Mouse (Mus musculus) liver, embryonic 15.5 days (tissue): Measurements from ENCODE around the gene Tmed4. TPM values are rescaled to one million over a fixed set of nuclear protein-coding genes. Genes with fewer than 3 reads are reported as not detected.

Experiments used
- ATAC-seq: fragments of 200-750 bp; cut with Nextera tagmentation; 2 replicates; pipeline ENCODE4 v1.8.0; 2017; ENCODE audit warnings: moderate number of reproducible peaks, mild to moderate bottlenecking, moderate library complexity; ENCODE audit not compliant: insufficient read depth
- H3K27ac ChIP-seq: fragments of 300-500 bp; sonication (generic); replicated peaks from 2 replicates; pipeline ENCODE4 v1.5.1; 2015; ENCODE audit warnings: mild to moderate bottlenecking, inconsistent platforms
- H3K27me3 ChIP-seq: fragments of 300-500 bp; sonication (generic); 2 replicates; pipeline ENCODE4 v1.6.1; 2015; ENCODE audit warnings: mild to moderate bottlenecking, inconsistent platforms
- H3K36me3 ChIP-seq: fragments of 300-500 bp; sonication (generic); replicated peaks from 2 replicates; pipeline ENCODE4 v1.6.1; 2015; ENCODE audit warnings: moderate library complexity, mild to moderate bottlenecking, inconsistent platforms
- H3K4me1 ChIP-seq: fragments of 300-500 bp; sonication (generic); replicated peaks from 2 replicates; pipeline ENCODE4 v1.6.1; 2015; ENCODE audit warnings: inconsistent platforms
- H3K4me2 ChIP-seq: fragments of 300-500 bp; sonication (generic); 2 replicates; pipeline ENCODE4 v1.6.1; 2015; ENCODE audit warnings: moderate library complexity, mild to moderate bottlenecking, inconsistent platforms
- H3K4me3 ChIP-seq: fragments of 300-500 bp; sonication (generic); replicated peaks from 2 replicates; pipeline ENCODE4 v1.5.1; 2015; ENCODE audit warnings: mild to moderate bottlenecking, inconsistent platforms
- H3K9ac ChIP-seq: fragments of 300-500 bp; sonication (generic); 2 replicates; pipeline ENCODE4 v1.6.1; 2015; ENCODE audit warnings: moderate library complexity, mild to moderate bottlenecking, inconsistent platforms
- H3K9me3 ChIP-seq: fragments of 300-500 bp; sonication (generic); replicated peaks from 2 replicates; pipeline ENCODE4 v1.6.1; 2016; ENCODE audit warnings: inconsistent platforms
- WGBS: fragments of 180-500 bp; shearing (Covaris S2); methylation state at CpG from one replicate; pipeline ENCODE4 v1.1.7; 2015; ENCODE audit warnings: mixed read lengths; ENCODE audit not compliant: insufficient replicate concordance; 5-methylcytosine and 5-hydroxymethylcytosine counted together
- polyA plus RNA-seq: library from polyadenylated mRNA; unstranded; fragments of >200 nt; fragmentation: Nextera tagmentation; extraction: Ambion mirVana; gene quantifications from 2 replicates; pipeline ENCODE4 v1.2.1, GENCODE M21; 2015

The Tmed4 gene
- polyA plus RNA-seq, 1 experiment from 2014 or later, result 39.8 TPM

DNA sequence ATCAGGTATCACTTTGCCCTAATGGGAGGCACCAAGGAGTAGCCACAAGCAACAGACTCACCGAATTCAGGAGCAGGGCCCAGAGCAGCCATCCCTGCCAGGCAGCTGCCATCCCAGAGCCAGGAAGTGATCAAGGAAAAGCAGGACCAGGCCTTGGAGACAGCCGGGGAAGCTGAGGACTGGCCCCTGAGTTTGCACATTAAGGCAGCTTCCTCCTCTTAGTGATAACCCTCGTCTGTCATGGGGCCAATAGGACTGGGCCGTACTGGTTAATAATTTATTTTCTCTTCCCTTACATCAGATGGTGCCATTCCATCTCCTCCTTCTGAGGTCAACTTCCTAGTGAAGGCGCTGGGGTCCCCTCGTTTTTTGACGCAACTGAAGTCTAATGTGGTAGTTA lies 44.7 kb downstream of the Tmed4 start, which contains the start of gene Npc1l1:
Npc1l1 (minus strand) TSS at position 132 of the 400 bp plus-strand sequence.
- no peaks in the 10 kb centered on the region for H3K27me3 ChIP-seq
- WGBS, result 55% methylated on average over 7 of the region's 7 CpGs
- ATAC-seq, result no peak
- H3K27ac ChIP-seq, result no peak within 1 kb of the TSS
- no peak within 1 kb of the TSS for H3K4me2 ChIP-seq
- no peaks in the 10 kb centered on the region for H3K36me3 ChIP-seq
- no peaks in the 10 kb centered on the region for H3K9me3 ChIP-seq
- H3K9ac ChIP-seq, result no peak within 1 kb of the TSS
- no peaks in the 10 kb centered on the region for H3K4me1 ChIP-seq
- no peak within 1 kb of the TSS for H3K4me3 ChIP-seq

DNA sequence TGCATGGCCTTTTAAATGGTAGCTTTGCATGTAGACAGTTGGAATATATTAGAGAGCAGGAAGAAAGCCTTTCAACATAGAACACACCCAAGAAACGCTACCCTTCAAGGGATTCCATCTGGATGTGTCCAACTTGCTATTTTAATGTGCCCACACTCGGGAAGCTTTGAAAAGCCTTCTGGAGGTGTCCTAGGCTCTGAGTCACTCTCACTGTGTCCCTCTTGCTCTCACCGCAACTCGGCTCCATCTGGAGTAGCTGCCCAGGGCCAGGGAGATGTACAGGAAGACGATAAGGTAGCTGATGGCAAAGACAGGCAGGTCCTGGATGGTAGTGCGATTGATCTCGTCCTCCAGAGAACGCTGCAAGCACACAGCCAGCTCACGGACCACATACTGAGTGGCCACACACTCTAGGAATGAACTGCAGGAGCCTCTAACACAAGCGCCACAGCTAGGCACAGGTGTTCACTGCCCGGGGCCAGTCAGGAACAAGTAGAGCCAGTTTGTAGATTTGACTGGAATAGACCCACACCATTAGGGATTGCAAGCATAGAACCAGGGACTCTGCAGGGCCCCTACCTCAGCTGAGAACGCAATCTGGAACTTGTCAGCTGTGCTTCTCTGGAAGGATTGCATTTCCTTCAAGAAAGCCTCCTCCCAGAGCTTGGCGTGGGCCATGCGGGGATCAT lies 50.0 kb downstream of the Tmed4 start:
- Histone ChIP-seq H3K4me2 (no peak overlapping the region), H3K9me3 (no peaks in the 10 kb centered on the region), H3K27ac (no peak overlapping the region), H3K36me3 (no peaks in the 10 kb centered on the region), H3K27me3 (no peaks in the 10 kb centered on the region), H3K4me1 (no peaks in the 10 kb centered on the region), H3K4me3 (no peak overlapping the region), H3K9ac (no peak overlapping the region)
- WGBS, result 62% methylated on average over 14 of the region's 14 CpGs
- ATAC-seq, result no peak

DNA sequence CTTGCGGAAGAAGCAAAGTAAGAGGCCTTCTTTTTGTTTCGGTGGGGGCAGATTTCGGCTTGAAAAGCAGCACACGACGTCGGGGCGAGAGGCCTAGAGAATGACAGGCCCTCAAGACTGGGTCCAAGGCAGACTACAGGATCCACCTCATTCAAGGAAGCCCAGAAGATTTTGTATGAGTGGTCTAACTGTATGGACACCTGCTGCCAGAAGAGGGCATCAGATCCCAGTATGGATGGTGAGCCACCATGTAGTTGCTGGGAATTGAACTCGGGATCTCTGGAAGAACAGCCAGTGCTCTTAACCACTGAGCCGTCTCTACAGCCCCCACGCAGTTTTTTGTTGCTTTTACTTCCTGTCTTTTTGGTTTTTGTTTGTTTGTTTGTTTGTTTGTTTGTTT lies 52.5 kb downstream of the Tmed4 start:
- Histone ChIP-seq H3K4me3 (no peak overlapping the region), H3K4me1 (no peaks in the 10 kb centered on the region), H3K27me3 (no peaks in the 10 kb centered on the region), H3K36me3 (no peaks in the 10 kb centered on the region), H3K27ac (no peak overlapping the region), H3K9ac (no peak overlapping the region), H3K9me3 (no peaks in the 10 kb centered on the region), H3K4me2 (no peak overlapping the region)
- WGBS, result 76% methylated on average over 10 of the region's 10 CpGs
- ATAC-seq, result no peak

Other genes with a start within 250 kb of the Tmed4 start
- 1.1 and 1.3 TPM in 2 replicates for gene Camk2b, start 208.5 kb downstream of the Tmed4 start, polyA plus RNA-seq
- gene A730071L15Rik, start 74.8 kb downstream of the Tmed4 start, polyA plus RNA-seq, result 0.14 TPM in 1 of 2 replicates, not detected in the other
- gene Nudcd3, start 74.5 kb downstream of the Tmed4 start, polyA plus RNA-seq, result 12.3 and 13.0 TPM in 2 replicates
- 0.06 and 0.13 TPM in 2 replicates for gene Npc1l1, start 44.7 kb downstream of the Tmed4 start, polyA plus RNA-seq
- gene Ddx56, start 7.1 kb downstream of the Tmed4 start, polyA plus RNA-seq, result 44.0 and 44.1 TPM in 2 replicates
- gene Ogdh, start 16.8 kb upstream of the Tmed4 start, polyA plus RNA-seq, result 89.7 and 97.6 TPM in 2 replicates
- 3.5 and 4.3 TPM in 2 replicates for gene Zmiz2, start 114.2 kb upstream of the Tmed4 start, polyA plus RNA-seq
- gene Ppia, start 140.6 kb upstream of the Tmed4 start, polyA plus RNA-seq, result 2,223 and 2,518 TPM in 2 replicates
- gene H2afv, start 169.6 kb upstream of the Tmed4 start, polyA plus RNA-seq, result 109 and 118 TPM in 2 replicates
- 7.6 TPM in 2 replicates for gene Purb, start 201.0 kb upstream of the Tmed4 start, polyA plus RNA-seq
- gene Myo1g, start 246.1 kb upstream of the Tmed4 start, polyA plus RNA-seq, result 9.4 and 9.6 TPM in 2 replicates